In genomic region chr17:33628621-33629486, GRCm38 (mm10) we compare ENCODE assay signal across 7 mouse cellular contexts. TPM values are rescaled to one million over a fixed set of nuclear protein-coding genes. Genes with fewer than 3 reads are reported as not detected.
DNase-seq lines count a peak whose midpoint lies in the region; ATAC-seq and TF ChIP-seq lines count a peak whose summit lies in the region.

TSS of gene Zfp414 (plus strand) at chr17:33629090.

- no peaks in the 10 kb centered on the region for H3K27me3 ChIP-seq in intestine, postnatal 0 days (replicated peaks; ENCODE audit: control insufficient read depth, insufficient read depth, low read length)
- no peaks in the 10 kb centered on the region for H3K27me3 ChIP-seq in midbrain, embryonic 12.5 days
- no peaks in the 10 kb centered on the region for H3K27me3 ChIP-seq in small intestine, adult 2 months (ENCODE audit: control insufficient read depth, insufficient read depth, low read length)

- WGBS in intestine, postnatal 0 days, result 3% methylated on average over 35 of the region's 35 CpGs
- 4% methylated on average over 29 of the region's 35 CpGs for WGBS in midbrain, embryonic 12.5 days
- 2% methylated on average over 35 of the region's 35 CpGs for WGBS in small intestine, adult 2 months

- H3K9ac ChIP-seq in intestine, postnatal 0 days (ENCODE audit: low read depth, low read length), result peak within 1 kb of the TSS; percentile 64
- H3K9ac ChIP-seq in midbrain, embryonic 12.5 days (replicated peaks), result peak within 1 kb of the TSS; percentile 75

- peaks cover 15% of the 10 kb centered on the region; the same call in 1 of the 2 replicates for H3K36me3 ChIP-seq in intestine, postnatal 0 days (ENCODE audit: control insufficient read depth, insufficient read depth)
- H3K36me3 ChIP-seq in midbrain, embryonic 12.5 days, result peaks cover 25% of the 10 kb centered on the region
- H3K36me3 ChIP-seq in small intestine, adult 2 months (ENCODE audit: control insufficient read depth, insufficient read depth, low read length), result peaks cover 7% of the 10 kb centered on the region; the same call in 1 of the 2 replicates

- TF ChIP-seq POLR2A in small intestine, adult 2 months (IDR thresholded peaks at IDR 0.05; ENCODE audit: low read depth, low read length), result peak; percentile 37; the same call in 1 of the 2 replicates

- H3K9me3 ChIP-seq in intestine, postnatal 0 days (ENCODE audit: control insufficient read depth), result no peaks in the 10 kb centered on the region
- H3K9me3 ChIP-seq in midbrain, embryonic 12.5 days, result no peaks in the 10 kb centered on the region

- peak within 1 kb of the TSS; percentile 58 for H3K4me3 ChIP-seq in intestine, postnatal 0 days (ENCODE audit: low read depth, low read length)
- H3K4me3 ChIP-seq in midbrain, embryonic 12.5 days, result peak within 1 kb of the TSS; percentile 60
- H3K4me3 ChIP-seq in small intestine, adult 2 months (ENCODE audit: low read depth, low read length), result peak within 1 kb of the TSS; percentile 75

- H3K4me2 ChIP-seq in intestine, postnatal 0 days (replicated peaks; ENCODE audit: low read depth), result peak within 1 kb of the TSS; percentile 65
- peak within 1 kb of the TSS; percentile 73 for H3K4me2 ChIP-seq in midbrain, embryonic 12.5 days (replicated peaks)

- no peaks in the 10 kb centered on the region; the same call in 1 of the 2 replicates for H3K4me1 ChIP-seq in intestine, postnatal 0 days (replicated peaks; ENCODE audit: control insufficient read depth, insufficient read depth, low read length)
- H3K4me1 ChIP-seq in midbrain, embryonic 12.5 days, result peaks cover 23% of the 10 kb centered on the region
- H3K4me1 ChIP-seq in small intestine, adult 2 months (ENCODE audit: control insufficient read depth, insufficient read depth, insufficient read length, low read length), result peaks cover 4% of the 10 kb centered on the region

- peak within 1 kb of the TSS; percentile 83 for H3K27ac ChIP-seq in intestine, postnatal 0 days (ENCODE audit: low read depth, low read length)
- peak within 1 kb of the TSS; percentile 94 for H3K27ac ChIP-seq in midbrain, embryonic 12.5 days (replicated peaks)
- H3K27ac ChIP-seq in small intestine, adult 2 months (ENCODE audit: insufficient read depth, low read depth, low read length), result peak within 1 kb of the TSS; percentile 85

- ATAC-seq in intestine, postnatal 0 days, result peak; percentile 93
- peak; percentile 95 for ATAC-seq in midbrain, embryonic 12.5 days (ENCODE audit: low FRiP score, low read depth)

- intact Hi-C loops in left cerebral cortex, postnatal 4 days (cut with DNase I), result no loop called here

- no peak; the same call in 1 of the 2 replicates for TF ChIP-seq CTCF in intestine, postnatal 0 days (IDR thresholded peaks at IDR 0.05; ENCODE audit: low read depth)
- no peak for TF ChIP-seq CTCF in small intestine, adult 2 months (IDR thresholded peaks at IDR 0.05; ENCODE audit: extremely low read depth, insufficient read length, insufficient replicate concordance, low read depth, low read length)

- DNase-seq in adrenal gland, adult 8-10 months, result peak; percentile 87
- DNase-seq in embryo, embryonic 9.5 days (ENCODE audit: extremely low spot score), result peak; percentile 94
- peak; percentile 58 for DNase-seq in gonadal fat pad, adult 2 months (ENCODE audit: low read depth)
- DNase-seq in left cerebral cortex, postnatal 4 days, result peak; percentile 91

RNA-seq across cellular contexts. Expression of gene Zfp414, which starts in this region (rescaled TPM):
- 10 to 100 TPM; 35.0 to 68.4 (median 50.1) TPM for total RNA-seq in adrenal gland, adult 8-10 months (2022)
- 57.6 and 65.0 TPM in 2 replicates for polyA plus RNA-seq in gonadal fat pad, adult 2 months (2012; rRNA removed)
- polyA plus RNA-seq in intestine, postnatal 0 days (2015; fragmentation: Nextera tagmentation; extraction: Ambion mirVana), result 19.0 and 19.4 TPM in 2 replicates
- 10 to 100 TPM; 58.8 to 60.6 TPM for total RNA-seq in left cerebral cortex, postnatal 4 days (2021)
- 47.3 and 57.7 TPM in 2 replicates for polyA plus RNA-seq in midbrain, embryonic 12.5 days (2016; fragmentation: Nextera tagmentation; extraction: Ambion mirVana)
- polyA plus RNA-seq in small intestine, adult 2 months (2012; rRNA removed), result 20.0 and 33.1 TPM in 2 replicates

Comparison
In these comparisons a context has a peak if more than half of its experiments do, and no peak if none do; other contexts are left out.
1. Peak in every context shown above with its lines: DNase-seq, ATAC-seq, H3K4me3 ChIP-seq and H3K27ac ChIP-seq.